Mouse (Mus musculus) liver, postnatal 0 days (tissue): Measurements from ENCODE around the gene Itm2b.

Experiments used
- CTCF ChIP-seq: sonication (generic); IDR thresholded peaks from 2 replicates; pipeline ENCODE4 v1.5.1; 2016; ENCODE audit warnings: antibody characterized with exemption, low read depth
- EP300 ChIP-seq: IDR thresholded peaks from 2 replicates; pipeline ENCODE4 v1.6.1; 2016; ENCODE audit warnings: antibody characterized with exemption, low read depth, mild to moderate bottlenecking

- TF ChIP-seq CTCF: no peak
- TF ChIP-seq EP300: 0 out of 2 replicates have a peak, but pooled peaks have one; percentile 10
These were observed 560 bp downstream of the Itm2b start for GRCm38 (mm10) chr14:73384546-73384912.
